Mouse (Mus musculus) left cerebral cortex, adult 18-20 months (tissue): Measurements from ENCODE around the gene Rapgef1. TPM values are rescaled to one million over a fixed set of nuclear protein-coding genes. Genes with fewer than 3 reads are reported as not detected.

ENCODE experiments used
- DNase-seq, 2 experiments: peaks; one replicate each; pipeline ENCODE4 v3.0.0; 2021 to 2022; ENCODE audit warnings: low spot score in 2 of 2, mixed read lengths in 1 of 2
- total RNA-seq, 2 experiments: library from RNA; stranded (reverse); gene quantifications; 2 replicates each; pipeline ENCODE4 v1.2.3; 2021

Gene Rapgef1
- total RNA-seq, 2 experiments from 2014 or later: 91.4 to 100 TPM

- DNase-seq: peak; percentile 85 to 93
Measured at GRCm38 (mm10) chr2:29787937-29788681, 168.6 kb downstream of the Rapgef1 start, which contains the start of gene Trub2. Gene Trub2 (minus strand): TSS chr2:29788502.

Other genes starting within 250 kb of the Rapgef1 start
- gene Gm13420, start 132.0 kb downstream of the Rapgef1 start, total RNA-seq: 1 to 10 TPM; 2.1 to 2.5 TPM
- gene Gm13547, start 139.6 kb downstream of the Rapgef1 start, total RNA-seq: not detected
- gene Coq4, start 167.8 kb downstream of the Rapgef1 start, total RNA-seq: 10 to 100 TPM; 26.5 to 27.9 TPM
- gene Trub2, start 168.8 kb downstream of the Rapgef1 start, total RNA-seq: 10 to 100 TPM; 39.3 to 39.5 TPM
- gene Slc27a4, start 182.9 kb downstream of the Rapgef1 start, total RNA-seq: 10 to 100 TPM; 72.1 to 75.8 TPM
- 10 to 100 TPM; 48.1 to 49.6 TPM for gene Urm1, start 200.4 kb downstream of the Rapgef1 start, total RNA-seq
- gene Cercam, start 249.4 kb downstream of the Rapgef1 start, total RNA-seq: 1 to 10 TPM; 7.4 to 9.9 TPM